In the genomic region with DNA sequence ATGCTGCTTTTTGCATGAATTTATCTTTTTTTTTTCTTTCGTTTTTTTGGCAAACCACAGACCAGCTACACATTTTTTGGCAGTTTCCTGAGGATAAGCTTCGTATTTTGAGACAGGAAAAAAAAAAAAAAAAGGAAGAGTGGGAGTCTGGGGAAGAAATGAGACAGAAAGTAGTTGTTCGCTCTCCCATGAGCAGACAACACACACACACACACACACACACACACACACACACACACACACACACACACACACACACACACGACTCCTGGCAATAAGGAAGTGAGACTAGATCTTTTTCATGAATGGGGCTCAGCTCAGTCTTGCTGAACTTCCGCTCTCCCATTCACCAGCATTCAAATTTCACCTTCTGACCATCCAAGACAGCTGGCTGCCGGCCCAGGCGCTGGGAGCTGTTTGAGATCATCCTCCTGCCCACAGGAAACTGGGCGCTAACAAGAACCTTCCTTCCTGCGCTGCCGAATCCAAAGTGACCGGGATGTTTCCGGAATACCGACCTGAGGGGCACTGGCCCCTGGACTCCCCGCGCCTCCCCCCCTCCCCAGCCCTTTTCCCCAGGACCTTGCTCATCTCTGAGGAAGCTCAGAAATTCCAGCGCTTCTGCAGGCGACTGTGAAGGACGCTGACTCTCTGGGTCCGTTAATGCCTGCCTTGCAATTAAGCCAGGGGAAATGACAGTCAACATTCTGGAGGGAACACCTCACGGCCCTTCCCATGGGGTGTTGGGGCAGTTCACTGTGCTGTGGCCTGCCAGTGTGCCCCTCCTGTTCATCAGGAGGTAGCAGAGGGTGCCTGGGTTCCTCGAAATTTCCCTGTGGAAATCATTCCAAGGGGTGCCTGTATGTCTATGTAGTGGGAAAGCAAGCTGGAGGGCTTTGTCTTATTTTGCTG, we compare ENCODE assay signal across 8 mouse cellular contexts.
DNase-seq lines count a peak whose midpoint lies in the region; ATAC-seq and TF ChIP-seq lines count a peak whose summit lies in the region.

No protein-coding gene starts in this region.

- no peak overlapping the region for H3K9ac ChIP-seq in lung, embryonic 14.5 days
- H3K9ac ChIP-seq in neural tube, embryonic 15.5 days (replicated peaks) = peak overlapping the region; percentile 37; the same call in 1 of the 2 replicates

- H3K27me3 ChIP-seq in hindbrain, embryonic 10.5 days (ENCODE audit: insufficient read depth, poor library complexity, severe bottlenecking) = peaks cover 26% of the 10 kb centered on the region
- H3K27me3 ChIP-seq in lung, embryonic 14.5 days (ENCODE audit: insufficient read depth, low read length) = 0 out of 2 replicates have a peak, but pooled peaks cover 4% of the 10 kb centered on the region
- no peaks in the 10 kb centered on the region for H3K27me3 ChIP-seq in neural tube, embryonic 15.5 days (replicated peaks)

- peak overlapping the region; percentile 41 for H3K4me3 ChIP-seq in hindbrain, embryonic 10.5 days
- H3K4me3 ChIP-seq in lung, embryonic 14.5 days (ENCODE audit: low read depth, low read length) = peak overlapping the region; percentile 20
- peak overlapping the region; percentile 34 for H3K4me3 ChIP-seq in neural tube, embryonic 15.5 days (replicated peaks)

- H3K4me2 ChIP-seq in lung, embryonic 14.5 days = peak overlapping the region; percentile 61
- H3K4me2 ChIP-seq in neural tube, embryonic 15.5 days = peak overlapping the region; percentile 64

- H3K4me1 ChIP-seq in hindbrain, embryonic 10.5 days (replicated peaks) = peaks cover 38% of the 10 kb centered on the region
- peaks cover 9% of the 10 kb centered on the region; the same call in 1 of the 2 replicates for H3K4me1 ChIP-seq in lung, embryonic 14.5 days (ENCODE audit: insufficient read depth)
- peaks cover 11% of the 10 kb centered on the region for H3K4me1 ChIP-seq in neural tube, embryonic 15.5 days

- TF ChIP-seq CTCF in lung, embryonic 14.5 days (IDR thresholded peaks at IDR 0.05; ENCODE audit: low read depth) = no peak

- no peaks in the 10 kb centered on the region for H3K36me3 ChIP-seq in hindbrain, embryonic 10.5 days
- no peaks in the 10 kb centered on the region for H3K36me3 ChIP-seq in lung, embryonic 14.5 days (ENCODE audit: insufficient read depth)
- no peaks in the 10 kb centered on the region for H3K36me3 ChIP-seq in neural tube, embryonic 15.5 days

- peak overlapping the region; percentile 70 for H3K27ac ChIP-seq in hindbrain, embryonic 10.5 days
- peak overlapping the region; percentile 92 for H3K27ac ChIP-seq in lung, embryonic 14.5 days (ENCODE audit: low read depth)
- peak overlapping the region; percentile 60 for H3K27ac ChIP-seq in neural tube, embryonic 15.5 days (replicated peaks)

- peak; percentile 87 for ATAC-seq in lung, embryonic 14.5 days (ENCODE audit: insufficient read depth)
- ATAC-seq in neural tube, embryonic 15.5 days (ENCODE audit: low FRiP score) = peak; percentile 62

- WGBS in hindbrain, embryonic 10.5 days = 17% methylated on average over 21 of the region's 21 CpGs
- whole genome bisulfite sequencing in lung, embryonic 14.5 days = 4% methylated on average over 21 of the region's 21 CpGs
- WGBS in neural tube, embryonic 15.5 days = 12% methylated on average over 21 of the region's 21 CpGs

- H3K9me3 ChIP-seq in hindbrain, embryonic 10.5 days = no peaks in the 10 kb centered on the region
- H3K9me3 ChIP-seq in lung, embryonic 14.5 days (ENCODE audit: low read depth, low read length) = no peaks in the 10 kb centered on the region
- no peaks in the 10 kb centered on the region for H3K9me3 ChIP-seq in neural tube, embryonic 15.5 days (replicated peaks)

- peak; percentile 49 for DNase-seq in MN1 (ENCODE audit: low spot score)
- peak; percentile 9 for DNase-seq in cerebellum, adult 8-10 months
- peak; percentile 31 to 72 for DNase-seq in frontal cortex, adult 2 months (ENCODE audit: extremely low spot score in 1 of 2, low spot score in 1 of 2)
- DNase-seq in hindbrain, embryonic 10.5 days (ENCODE audit: low spot score) = peak; percentile 61
- peak; percentile 33 for DNase-seq in layer of hippocampus, adult 9-10 months (ENCODE audit: low spot score)
- peak; percentile 97 for DNase-seq in lung, embryonic 14.5 days
- DNase-seq in thymus, adult 18-20 months = peak; percentile 38 to 47

Comparison
In these comparisons a context has a peak if more than half of its experiments do, and no peak if none do; other contexts are left out.
1. Peak in every context shown above with its lines: DNase-seq, ATAC-seq, H3K4me3 ChIP-seq and H3K27ac ChIP-seq.
2. DNase-seq: peak in every context shown above with its lines; median percentile 97 in lung, embryonic 14.5 days; 61 in hindbrain, embryonic 10.5 days; 52 in frontal cortex, adult 2 months; 49 in MN1; 42 in thymus, adult 18-20 months; 33 in layer of hippocampus, adult 9-10 months; 9 in cerebellum, adult 8-10 months.